Mouse (Mus musculus): ENCODE data around the gene Gm4763. TPM values are rescaled to one million over a fixed set of nuclear protein-coding genes. Genes with fewer than 3 reads are reported as not detected.

The Gm4763 gene
- total and polyA plus RNA-seq, 3 experiments: not detected

- no peaks in the 10 kb centered on the region for H3K36me3 ChIP-seq (ENCODE audit: control insufficient read depth in 1 of 2, insufficient read depth in 2 of 2, low read length in 2 of 2)
- TF ChIP-seq MAX (IDR thresholded peaks at IDR 0.05; ENCODE audit: low read length): no peak
- no peak for TF ChIP-seq USF2 (IDR thresholded peaks at IDR 0.05; ENCODE audit: borderline replicate concordance in 1 of 2, insufficient read depth in 1 of 2, low read depth in 1 of 2, low read length in 2 of 2)
- TF ChIP-seq TAL1 (IDR thresholded peaks at IDR 0.05; ENCODE audit: low read length): no peak
- no peak for TF ChIP-seq ZKSCAN1 (IDR thresholded peaks at IDR 0.05; ENCODE audit: low read depth, low read length)
- no peak overlapping the region for H3K27ac ChIP-seq (ENCODE audit: control insufficient read depth, low read depth, low read length)
- no peaks in the 10 kb centered on the region for H3K4me1 ChIP-seq (ENCODE audit: control insufficient read depth in 1 of 2, insufficient read depth in 2 of 2, low read length in 2 of 2)
- no peaks in the 10 kb centered on the region for H3K9me3 ChIP-seq (replicated peaks; ENCODE audit: insufficient read depth, low read length)
- no peak overlapping the region for H3K9ac ChIP-seq (ENCODE audit: control insufficient read depth, low read depth, low read length, poor library complexity, severe bottlenecking)
- no peaks in the 10 kb centered on the region for H3K79me2 ChIP-seq (ENCODE audit: control insufficient read depth, insufficient read depth, low read length, poor library complexity)
- no peak overlapping the region for H3K4me3 ChIP-seq (ENCODE audit: control insufficient read depth in 1 of 2, insufficient read depth in 1 of 2, low read depth in 2 of 2, low read length in 2 of 2)
- H3K27me3 ChIP-seq (ENCODE audit: control insufficient read depth in 1 of 2, insufficient read depth in 2 of 2, low read length in 2 of 2): peaks cover 0 to 4% of the 10 kb centered on the region in 2 experiments; a peak in 1 of 4 replicates
- no peak for DNase-seq (ENCODE audit: low read depth, low spot score)
Observed at GRCm38 (mm10) chr7:24761161-24761560, 34.5 kb upstream of the Gm4763 start.

DNA sequence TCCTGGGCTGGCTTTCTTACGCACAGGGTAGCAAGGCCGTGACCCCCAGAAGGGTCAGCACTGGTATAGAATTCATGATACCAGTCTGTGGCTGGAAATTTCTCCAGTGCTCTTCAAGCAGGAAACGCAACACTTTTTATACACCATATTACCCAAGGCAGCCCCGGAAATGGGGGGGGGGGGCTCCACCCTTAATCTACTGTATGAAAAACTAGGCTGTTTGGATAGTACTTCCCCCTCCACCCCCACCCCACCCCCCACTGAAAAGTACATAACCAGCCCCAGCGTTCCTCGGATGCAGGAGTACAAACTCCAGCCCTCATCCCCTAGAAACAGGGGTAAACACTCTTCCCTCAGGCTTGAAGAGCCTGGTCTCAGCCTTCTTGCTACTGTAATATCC is 33.5 kb upstream of the Gm4763 start, which contains the start of gene Cd177:
Gene Cd177, minus strand, starts transcription at position 101 of the 400 bp plus-strand sequence.
- H3K36me3 ChIP-seq (ENCODE audit: control insufficient read depth in 1 of 2, insufficient read depth in 2 of 2, low read length in 2 of 2): no peaks in the 10 kb centered on the region
- no peaks in the 10 kb centered on the region for H3K9me3 ChIP-seq (replicated peaks; ENCODE audit: insufficient read depth, low read length)
- H3K27me3 ChIP-seq (ENCODE audit: control insufficient read depth in 1 of 2, insufficient read depth in 2 of 2, low read length in 2 of 2): peaks cover 0 to 4% of the 10 kb centered on the region in 2 experiments; a peak in 1 of 4 replicates
- no peak within 1 kb of the TSS for H3K27ac ChIP-seq (ENCODE audit: control insufficient read depth, low read depth, low read length)
- no peak within 1 kb of the TSS for H3K9ac ChIP-seq (ENCODE audit: control insufficient read depth, low read depth, low read length, poor library complexity, severe bottlenecking)
- DNase-seq (ENCODE audit: low read depth, low spot score): no peak
- TF ChIP-seq TCF12 (IDR thresholded peaks at IDR 0.05; ENCODE audit: low read depth, low read length) (no peak), GABPA (IDR thresholded peaks at IDR 0.05; ENCODE audit: low read depth, low read length) (no peak), ZMIZ1 (IDR thresholded peaks at IDR 0.05; ENCODE audit: low read depth, low read length) (no peak), UBTF (IDR thresholded peaks at IDR 0.05; ENCODE audit: borderline replicate concordance, insufficient read depth, low read depth, low read length) (no peak), MAZ (IDR thresholded peaks at IDR 0.05; ENCODE audit: low read depth, low read length) (no peak), ZC3H11A (IDR thresholded peaks at IDR 0.05; ENCODE audit: low read depth, low read length) (no peak), NELFE (IDR thresholded peaks at IDR 0.05; ENCODE audit: low read depth, low read length) (no peak), NRF1 (IDR thresholded peaks at IDR 0.05; ENCODE audit: insufficient read depth, low read depth, low read length, poor library complexity, severe bottlenecking) (no peak), MYC (IDR thresholded peaks at IDR 0.05; ENCODE audit: low read depth, low read length) (no peak)
- H3K79me2 ChIP-seq (ENCODE audit: control insufficient read depth, insufficient read depth, low read length, poor library complexity): no peaks in the 10 kb centered on the region
- H3K4me3 ChIP-seq (ENCODE audit: control insufficient read depth in 1 of 2, insufficient read depth in 1 of 2, low read depth in 2 of 2, low read length in 2 of 2): no peak within 1 kb of the TSS
- H3K4me1 ChIP-seq (ENCODE audit: control insufficient read depth in 1 of 2, insufficient read depth in 2 of 2, low read length in 2 of 2): no peaks in the 10 kb centered on the region

DNA sequence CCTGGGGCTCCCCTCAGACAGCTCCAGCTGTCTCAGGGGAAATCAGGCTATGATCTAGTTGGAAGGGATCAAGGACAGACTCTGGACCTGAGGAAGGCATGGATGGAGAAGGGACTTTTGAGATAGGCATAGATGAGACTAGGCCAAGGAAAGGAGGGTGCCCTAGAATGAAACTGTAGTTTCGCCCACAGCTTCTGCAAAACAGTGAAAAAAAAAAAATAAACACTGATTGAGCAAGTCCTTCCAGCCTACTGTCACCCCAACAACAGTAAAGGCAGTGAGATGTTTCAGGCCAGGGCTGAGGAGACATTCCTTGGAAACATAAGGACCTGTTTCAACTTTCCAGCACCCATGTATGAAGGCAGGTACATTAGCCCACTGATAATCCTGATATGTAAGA is 31.8 kb upstream of the Gm4763 start:
- no peak for DNase-seq (ENCODE audit: low read depth, low spot score)
- no peak overlapping the region for H3K27ac ChIP-seq (ENCODE audit: control insufficient read depth, low read depth, low read length)
- H3K9ac ChIP-seq (ENCODE audit: control insufficient read depth, low read depth, low read length, poor library complexity, severe bottlenecking): no peak overlapping the region
- H3K27me3 ChIP-seq (ENCODE audit: control insufficient read depth in 1 of 2, insufficient read depth in 2 of 2, low read length in 2 of 2): peaks cover 0 to 4% of the 10 kb centered on the region in 2 experiments; a peak in 1 of 4 replicates
- no peak overlapping the region for H3K4me3 ChIP-seq (ENCODE audit: control insufficient read depth in 1 of 2, insufficient read depth in 1 of 2, low read depth in 2 of 2, low read length in 2 of 2)
- no peaks in the 10 kb centered on the region for H3K9me3 ChIP-seq (replicated peaks; ENCODE audit: insufficient read depth, low read length)
- H3K36me3 ChIP-seq (ENCODE audit: control insufficient read depth in 1 of 2, insufficient read depth in 2 of 2, low read length in 2 of 2): no peaks in the 10 kb centered on the region
- TF ChIP-seq CHD1 (IDR thresholded peaks at IDR 0.05; ENCODE audit: low read depth, low read length) (no peak), POLR2A (IDR thresholded peaks at IDR 0.05; ENCODE audit: control insufficient read depth in 1 of 2, insufficient read depth in 1 of 2, low read depth in 1 of 2, low read length in 2 of 2, poor library complexity in 1 of 2) (no peak), NRF1 (IDR thresholded peaks at IDR 0.05; ENCODE audit: insufficient read depth, low read depth, low read length, poor library complexity, severe bottlenecking) (no peak), POLR2AphosphoS2 (IDR thresholded peaks at IDR 0.05; ENCODE audit: low read length) (no peak), ZMIZ1 (IDR thresholded peaks at IDR 0.05; ENCODE audit: low read depth, low read length) (no peak), TCF12 (IDR thresholded peaks at IDR 0.05; ENCODE audit: low read depth, low read length) (no peak), CTCF (IDR thresholded peaks at IDR 0.05 in 2 of 3, conservative IDR thresholded peaks at IDR 0.05 in 1 of 3; ENCODE audit: control insufficient read depth in 1 of 3, insufficient read depth in 1 of 3, low read depth in 2 of 3, low read length in 3 of 3, poor library complexity in 1 of 3, severe bottlenecking in 1 of 3) (no peak), USF2 (IDR thresholded peaks at IDR 0.05; ENCODE audit: borderline replicate concordance in 1 of 2, insufficient read depth in 1 of 2, low read depth in 1 of 2, low read length in 2 of 2) (no peak), KAT2A (conservative IDR thresholded peaks at IDR 0.05; ENCODE audit: low read depth, low read length) (no peak), BHLHE40 (IDR thresholded peaks at IDR 0.05; ENCODE audit: borderline replicate concordance, low read depth, low read length) (no peak), ZC3H11A (IDR thresholded peaks at IDR 0.05; ENCODE audit: low read depth, low read length) (no peak), RCOR1 (IDR thresholded peaks at IDR 0.05; ENCODE audit: low read depth, low read length) (no peak), MXI1 (IDR thresholded peaks at IDR 0.05; ENCODE audit: low read depth, low read length) (no peak), SIN3A (IDR thresholded peaks at IDR 0.05; ENCODE audit: low read length) (no peak), ELF1 (IDR thresholded peaks at IDR 0.05; ENCODE audit: low read depth, low read length) (no peak), MAZ (IDR thresholded peaks at IDR 0.05; ENCODE audit: low read depth, low read length) (no peak), GATA1 (IDR thresholded peaks at IDR 0.05; ENCODE audit: low read depth, low read length) (no peak), ZNF384 (IDR thresholded peaks at IDR 0.05; ENCODE audit: low read depth, low read length) (no peak)
- H3K79me2 ChIP-seq (ENCODE audit: control insufficient read depth, insufficient read depth, low read length, poor library complexity): no peaks in the 10 kb centered on the region
- no peaks in the 10 kb centered on the region for H3K4me1 ChIP-seq (ENCODE audit: control insufficient read depth in 1 of 2, insufficient read depth in 2 of 2, low read length in 2 of 2)
